Mouse (Mus musculus): ENCODE results near the gene Sh3glb1.

- TF ChIP-seq POLR2A (IDR thresholded peaks at IDR 0.05; ENCODE audit: control insufficient read depth, low read depth, low read length) (no peak), CTCF (IDR thresholded peaks at IDR 0.05; ENCODE audit: control insufficient read depth, insufficient read depth, insufficient replicate concordance, low read depth, low read length) (no peak)
Measured at GRCm38 (mm10) chr3:144688284-144688683, 31.9 kb downstream of the Sh3glb1 start.
